Mouse (Mus musculus): ENCODE measurements at regions not wholly inside any gene's neighbourhood (a gene's known extent, or its start where the extent isn't known, plus 50 kb on each side); places are given as distances from the start of the nearest gene placed in this dataset.

DNA sequence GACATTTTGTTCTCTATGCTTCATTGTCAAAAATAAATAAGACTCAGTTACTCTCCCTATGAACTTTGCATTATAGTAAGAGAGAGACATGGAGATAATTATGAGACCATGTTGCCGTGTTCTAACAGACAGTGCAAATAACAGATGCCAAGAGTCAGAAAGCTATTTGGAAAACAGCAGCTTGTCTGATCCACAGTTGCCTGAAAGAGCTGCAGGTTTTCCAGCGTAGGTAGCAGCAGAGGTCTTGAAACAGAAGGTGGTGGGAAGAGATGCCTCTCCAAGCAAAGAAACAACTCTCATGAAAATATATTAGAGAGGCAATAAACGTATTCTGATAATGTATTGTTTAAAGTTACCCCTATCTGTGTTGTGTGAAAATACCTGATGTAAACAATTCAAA lies 793.5 kb downstream of the Kcna4 start:
- TF ChIP-seq TCF12 (IDR thresholded peaks at IDR 0.05; ENCODE audit: low read depth, low read length) (no peak), POLR2A (IDR thresholded peaks at IDR 0.05; ENCODE audit: low read depth, low read length) (no peak), HCFC1 (IDR thresholded peaks at IDR 0.05; ENCODE audit: low read depth, low read length) (no peak), CTCF (conservative IDR thresholded peaks at IDR 0.05 in 1 of 2, IDR thresholded peaks at IDR 0.05 in 1 of 2; ENCODE audit: low read depth in 2 of 2, low read length in 2 of 2) (no peak), BHLHE40 (IDR thresholded peaks at IDR 0.05; ENCODE audit: low read depth, low read length) (no peak), SIN3A (IDR thresholded peaks at IDR 0.05; ENCODE audit: low read length) (no peak), MAZ (IDR thresholded peaks at IDR 0.05; ENCODE audit: low read depth, low read length) (no peak), NELFE (IDR thresholded peaks at IDR 0.05; ENCODE audit: low read depth, low read length) (no peak)

Data from CH12.LX (cell line).